Mouse (Mus musculus) bone marrow macrophage, adult 2 months (primary cell): ENCODE measurements around the gene Tmem256. TPM values are rescaled to one million over a fixed set of nuclear protein-coding genes. Genes with fewer than 3 reads are reported as not detected.

Experiments used
- H3K27ac ChIP-seq: 2 replicates; pipeline ENCODE4 v1.5.1; 2012; ENCODE audit warnings: low read depth, low read length; ENCODE audit not compliant: insufficient read depth
- H3K4me1 ChIP-seq: 2 replicates; pipeline ENCODE4 v1.6.1; 2012; ENCODE audit warnings: low read length; ENCODE audit not compliant: control insufficient read depth, insufficient read depth
- H3K4me3 ChIP-seq: 2 replicates; pipeline ENCODE4 v1.5.1; 2012; ENCODE audit warnings: mild to moderate bottlenecking, low read length, moderate library complexity; ENCODE audit not compliant: insufficient read depth
- CTCF ChIP-seq: IDR thresholded peaks from 2 replicates; pipeline ENCODE4 v1.5.1; 2012; ENCODE audit warnings: low read depth, mild to moderate bottlenecking, low read length, moderate library complexity
- POLR2A ChIP-seq: IDR thresholded peaks from 2 replicates; pipeline ENCODE4 v1.6.1; 2012; ENCODE audit warnings: mild to moderate bottlenecking, low read depth, low read length, borderline replicate concordance
- polyA plus RNA-seq: library from polyadenylated mRNA; stranded (reverse); fragments of >200 nt; gene quantifications from 2 replicates; pipeline ENCODE4 v1.2.4, GENCODE M21; 2012; ENCODE audit not compliant: missing spikeins, insufficient read depth, insufficient read length

Tmem256 gene
- polyA plus RNA-seq, 1 experiment = 253 TPM

DNA sequence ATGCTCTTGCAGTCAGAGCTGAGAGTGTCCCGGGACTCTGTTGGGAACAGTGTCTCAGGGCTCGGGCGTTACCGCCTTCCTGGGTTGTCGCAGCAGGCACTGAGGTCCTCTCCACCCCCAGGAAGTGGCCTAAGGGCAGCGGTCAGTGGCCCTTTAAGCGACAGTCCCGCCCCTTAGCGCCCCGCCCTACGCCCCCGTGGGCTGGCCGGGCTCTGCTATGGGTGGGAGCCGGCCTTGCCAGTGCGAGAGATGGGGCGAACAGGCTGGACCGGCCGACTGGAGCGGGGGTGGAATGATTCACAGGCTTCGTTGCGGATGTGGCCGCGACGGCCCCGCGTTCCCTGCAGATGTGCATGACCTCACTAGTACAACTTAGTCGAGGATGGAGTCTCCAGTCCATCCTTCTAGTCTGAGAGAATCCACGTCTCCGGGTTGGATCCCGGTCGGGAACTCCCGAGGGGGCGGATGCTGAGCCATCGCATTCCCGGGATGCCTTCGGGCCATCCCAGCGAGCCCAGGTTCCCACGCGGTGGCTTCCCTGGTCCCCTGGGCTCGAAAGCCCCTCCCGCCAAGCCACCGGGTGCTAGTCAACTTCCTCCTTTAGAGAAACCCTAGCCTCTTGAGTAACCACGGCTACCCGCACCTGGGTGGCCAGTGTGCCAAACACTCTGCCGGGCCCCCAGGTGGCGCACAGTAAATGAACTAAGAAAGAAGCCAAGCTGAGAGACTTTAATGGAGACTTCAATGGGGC lies 42.7 kb downstream of the Tmem256 start, which contains the start of gene Kctd11:
Gene Kctd11 (minus strand): TSS at position 554 of the 751 bp plus-strand sequence.
- peak within 1 kb of the TSS; percentile 34 for H3K27ac ChIP-seq
- no peak for TF ChIP-seq POLR2A
- 0 out of 2 replicates have a peak, but pooled peaks have one; percentile 15 for TF ChIP-seq CTCF
- peaks cover 11% of the 10 kb centered on the region for H3K4me1 ChIP-seq
- H3K4me3 ChIP-seq = peak within 1 kb of the TSS; percentile 62

- peaks cover 11% of the 10 kb centered on the region for H3K4me1 ChIP-seq
- TF ChIP-seq POLR2A (no peak), CTCF (no peak)
- H3K4me3 ChIP-seq = peak overlapping the region; percentile 62
- H3K27ac ChIP-seq = no peak overlapping the region
These were observed 43.7 kb downstream of the Tmem256 start for GRCm38 (mm10) chr11:69881787-69882670.

- Histone ChIP-seq H3K4me1 (peaks cover 11% of the 10 kb centered on the region), H3K27ac (no peak overlapping the region), H3K4me3 (no peak overlapping the region)
- TF ChIP-seq CTCF = peak; percentile 36
- no peak for TF ChIP-seq POLR2A
These were observed 44.8 kb downstream of the Tmem256 start for GRCm38 (mm10) chr11:69883066-69883465.

DNA sequence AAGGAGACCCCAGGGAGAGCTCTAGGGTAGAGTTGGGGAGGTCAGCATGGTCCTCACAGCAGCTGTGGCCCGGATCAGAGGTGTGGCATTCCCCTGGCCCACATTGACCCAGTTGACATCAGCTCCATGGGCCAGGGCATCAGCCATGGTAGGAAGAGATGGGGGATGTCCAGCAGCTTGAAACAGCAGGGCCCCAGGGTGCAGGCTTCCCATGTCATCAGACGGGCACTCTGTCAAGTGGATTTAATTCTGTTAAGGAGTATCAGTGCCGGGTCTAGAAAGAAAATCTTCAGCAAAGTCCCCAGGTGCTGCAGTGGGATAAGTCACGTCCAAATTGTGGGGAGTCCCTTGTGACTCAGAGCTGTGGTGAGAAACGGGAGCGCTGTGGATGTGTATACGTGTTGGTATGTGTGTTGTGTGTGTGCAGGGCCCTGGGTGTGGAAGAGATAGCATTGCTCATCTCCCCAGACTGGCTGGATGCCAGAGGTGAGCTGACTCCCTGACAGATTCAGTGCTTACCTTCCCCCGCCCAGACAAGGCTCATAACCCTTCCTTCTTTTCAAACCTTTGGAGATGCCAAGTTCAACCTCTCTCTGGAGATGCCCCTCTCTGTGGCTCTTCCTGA lies 45.3 kb downstream of the Tmem256 start:
- peaks cover 11% of the 10 kb centered on the region for H3K4me1 ChIP-seq
- no peak overlapping the region for H3K4me3 ChIP-seq
- TF ChIP-seq CTCF = no peak
- TF ChIP-seq POLR2A = no peak
- H3K27ac ChIP-seq = no peak overlapping the region

DNA sequence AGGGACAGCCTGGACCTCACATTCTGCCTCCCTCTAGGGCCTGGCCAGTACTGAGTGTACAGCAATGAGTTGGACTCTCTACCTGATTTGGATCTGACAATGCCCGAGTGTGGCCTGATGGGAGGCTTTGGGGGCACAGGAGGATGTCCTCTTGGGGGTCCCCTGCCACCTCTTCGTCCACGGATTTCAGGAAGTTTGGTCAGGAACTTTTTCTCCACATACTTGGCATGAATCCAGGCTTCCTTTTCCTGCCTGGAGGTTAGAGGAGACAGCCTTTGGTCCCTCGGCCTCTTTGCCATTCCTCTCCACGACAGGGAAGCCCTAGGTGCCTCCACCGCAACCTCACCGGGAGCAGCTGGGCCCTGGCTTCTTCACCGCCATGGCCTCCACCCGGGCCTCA lies 45.9 kb downstream of the Tmem256 start:
- TF ChIP-seq CTCF (no peak), POLR2A (no peak)

GRCm38 (mm10) chr11:69884663-69885062 lies 46.3 kb downstream of the Tmem256 start:
- no peak overlapping the region for H3K27ac ChIP-seq
- no peak overlapping the region for H3K4me3 ChIP-seq
- H3K4me1 ChIP-seq = peaks cover 11% of the 10 kb centered on the region
- TF ChIP-seq POLR2A (no peak), CTCF (no peak)

More for the DNA sequence above, 45.9 kb downstream of the Tmem256 start:
- Histone ChIP-seq H3K4me3 (no peak overlapping the region), H3K4me1 (peaks cover 11% of the 10 kb centered on the region), H3K27ac (no peak overlapping the region)

GRCm38 (mm10) chr11:69886907-69887635 lies 48.8 kb downstream of the Tmem256 start:
- TF ChIP-seq CTCF (0 out of 2 replicates have a peak, but pooled peaks have one; percentile 6), POLR2A (no peak)
- H3K27ac ChIP-seq = no peak overlapping the region
- no peak overlapping the region for H3K4me3 ChIP-seq
- peaks cover 8% of the 10 kb centered on the region for H3K4me1 ChIP-seq

Other genes starting within 250 kb of the Tmem256 start
- not detected in 2 replicates for gene Atp1b2, start 232.6 kb upstream of the Tmem256 start, polyA plus RNA-seq
- not detected in 2 replicates for gene Shbg, start 220.6 kb upstream of the Tmem256 start, polyA plus RNA-seq
- gene Sat2, start 216.5 kb upstream of the Tmem256 start, polyA plus RNA-seq = 2.5 and 4.3 TPM in 2 replicates
- gene Fxr2, start 205.5 kb upstream of the Tmem256 start, polyA plus RNA-seq = 54.1 and 64.6 TPM in 2 replicates
- not detected in 2 replicates for gene Sox15, start 183.2 kb upstream of the Tmem256 start, polyA plus RNA-seq
- gene Mpdu1, start 175.9 kb upstream of the Tmem256 start, polyA plus RNA-seq = 64.2 and 68.9 TPM in 2 replicates
- gene Cd68, start 172.4 kb upstream of the Tmem256 start, polyA plus RNA-seq = 1,401 and 1,598 TPM in 2 replicates
- 303 and 319 TPM in 2 replicates for gene Eif4a1, start 166.1 kb upstream of the Tmem256 start, polyA plus RNA-seq
- gene Senp3, start 156.4 kb upstream of the Tmem256 start, polyA plus RNA-seq = 120 and 131 TPM in 2 replicates
- 20.8 and 23.9 TPM in 2 replicates for gene Tnfsf13, start 152.7 kb upstream of the Tmem256 start, polyA plus RNA-seq
- gene Tnfsf12, start 142.7 kb upstream of the Tmem256 start, polyA plus RNA-seq = 97.6 and 101 TPM in 2 replicates
- gene Tnfsfm13, start 142.4 kb upstream of the Tmem256 start, polyA plus RNA-seq = 43.9 and 59.4 TPM in 2 replicates
- gene Polr2a, start 79.9 kb upstream of the Tmem256 start, polyA plus RNA-seq = 46.5 and 69.7 TPM in 2 replicates
- not detected in 2 replicates for gene Slc35g3, start 76.5 kb upstream of the Tmem256 start, polyA plus RNA-seq
- 28.8 and 38.2 TPM in 2 replicates for gene Zbtb4, start 72.6 kb upstream of the Tmem256 start, polyA plus RNA-seq
- gene Chrnb1, start 42.6 kb upstream of the Tmem256 start, polyA plus RNA-seq = 1.0 and 1.8 TPM in 2 replicates
- 27.9 and 29.7 TPM in 2 replicates for gene Fgf11, start 36.7 kb upstream of the Tmem256 start, polyA plus RNA-seq
- not detected in 2 replicates for gene Tmem102, start 32.9 kb upstream of the Tmem256 start, polyA plus RNA-seq
- not detected in 2 replicates for gene Gm39566, start 23.2 kb upstream of the Tmem256 start, polyA plus RNA-seq
- not detected in 2 replicates for gene Spem2, start 20.0 kb upstream of the Tmem256 start, polyA plus RNA-seq
- not detected in 2 replicates for gene Spem1, start 16.3 kb upstream of the Tmem256 start, polyA plus RNA-seq
- 9.9 and 10.9 TPM in 2 replicates for gene Nlgn2, start 730 bp upstream of the Tmem256 start, polyA plus RNA-seq
- gene Plscr3, start 7.9 kb downstream of the Tmem256 start, polyA plus RNA-seq = 58.6 and 68.1 TPM in 2 replicates
- not detected in 2 replicates for gene Tnk1, start 20.2 kb downstream of the Tmem256 start, polyA plus RNA-seq
- not detected in 2 replicates for gene Tmem95, start 39.5 kb downstream of the Tmem256 start, polyA plus RNA-seq
- 6.3 and 7.1 TPM in 2 replicates for gene Kctd11, start 42.9 kb downstream of the Tmem256 start, polyA plus RNA-seq
- 0.66 TPM in 1 of 2 replicates, not detected in the other for gene Acap1, start 57.0 kb downstream of the Tmem256 start, polyA plus RNA-seq
- 1.4 TPM in 1 of 2 replicates, not detected in the other for gene 2810408A11Rik, start 62.5 kb downstream of the Tmem256 start, polyA plus RNA-seq
- 15.8 and 16.9 TPM in 2 replicates for gene Neurl4, start 62.6 kb downstream of the Tmem256 start, polyA plus RNA-seq
- 92.8 and 103 TPM in 2 replicates for gene Gps2, start 75.4 kb downstream of the Tmem256 start, polyA plus RNA-seq
- gene Eif5a, start 83.4 kb downstream of the Tmem256 start, polyA plus RNA-seq = 326 and 347 TPM in 2 replicates
- not detected in 2 replicates for gene Ybx2, start 97.3 kb downstream of the Tmem256 start, polyA plus RNA-seq
- gene Slc2a4, start 109.7 kb downstream of the Tmem256 start, polyA plus RNA-seq = not detected in 2 replicates
- gene Cldn7, start 126.3 kb downstream of the Tmem256 start, polyA plus RNA-seq = not detected in 2 replicates
- 176 and 194 TPM in 2 replicates for gene Ctdnep1, start 142.6 kb downstream of the Tmem256 start, polyA plus RNA-seq
- gene Elp5, start 144.0 kb downstream of the Tmem256 start, polyA plus RNA-seq = 41.4 and 49.8 TPM in 2 replicates
- gene Gabarap, start 152.6 kb downstream of the Tmem256 start, polyA plus RNA-seq = 1,001 and 1,002 TPM in 2 replicates
- 77.6 and 78.1 TPM in 2 replicates for gene Phf23, start 157.3 kb downstream of the Tmem256 start, polyA plus RNA-seq
- gene Dvl2, start 162.1 kb downstream of the Tmem256 start, polyA plus RNA-seq = 20.4 and 25.8 TPM in 2 replicates
- gene Acadvl, start 176.9 kb downstream of the Tmem256 start, polyA plus RNA-seq = 46.4 and 51.3 TPM in 2 replicates
- gene Dlg4, start 178.4 kb downstream of the Tmem256 start, polyA plus RNA-seq = 31.1 and 34.0 TPM in 2 replicates
- not detected in 2 replicates for gene Asgr1, start 215.6 kb downstream of the Tmem256 start, polyA plus RNA-seq